Mouse (Mus musculus): ENCODE data around the gene Ky. TPM values are rescaled to one million over a fixed set of nuclear protein-coding genes. Genes with fewer than 3 reads are reported as not detected.
A peak's percentile ranks its signal among the peaks of the same experiment; 100 is the strongest.

Ky gene
- polyA plus RNA-seq, 1 experiment: 0.15 TPM

DNA sequence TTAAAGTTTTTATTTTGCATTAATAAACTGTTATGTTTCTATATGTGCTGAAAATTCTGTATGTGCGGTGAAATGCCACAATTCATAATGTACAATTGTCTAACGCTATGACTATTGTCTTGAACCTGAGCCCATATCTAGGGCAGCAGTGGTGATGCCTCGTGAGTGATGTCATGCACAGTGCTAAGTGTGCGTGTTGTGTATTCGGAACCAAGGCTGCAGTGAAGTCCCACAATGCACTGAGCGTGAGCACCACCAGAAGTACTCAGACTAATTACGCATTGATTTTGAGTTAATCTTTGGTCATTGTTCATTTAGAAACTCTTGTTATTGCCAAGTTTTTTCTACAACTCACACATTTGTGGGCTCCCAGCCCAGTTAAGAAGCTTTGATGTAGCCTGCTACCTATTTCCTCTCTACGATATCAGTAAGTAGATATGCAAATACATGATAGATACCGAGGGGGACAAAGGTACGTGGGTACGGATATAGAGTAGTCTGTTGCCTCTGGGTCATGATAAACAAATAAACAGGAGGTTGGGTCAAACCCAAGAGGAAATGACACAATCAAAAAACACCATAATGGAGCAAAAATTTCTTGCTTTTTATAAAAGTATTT lies 3.4 kb upstream of the Ky start:
- DNase-seq (ENCODE audit: low spot score): no peak

DNA sequence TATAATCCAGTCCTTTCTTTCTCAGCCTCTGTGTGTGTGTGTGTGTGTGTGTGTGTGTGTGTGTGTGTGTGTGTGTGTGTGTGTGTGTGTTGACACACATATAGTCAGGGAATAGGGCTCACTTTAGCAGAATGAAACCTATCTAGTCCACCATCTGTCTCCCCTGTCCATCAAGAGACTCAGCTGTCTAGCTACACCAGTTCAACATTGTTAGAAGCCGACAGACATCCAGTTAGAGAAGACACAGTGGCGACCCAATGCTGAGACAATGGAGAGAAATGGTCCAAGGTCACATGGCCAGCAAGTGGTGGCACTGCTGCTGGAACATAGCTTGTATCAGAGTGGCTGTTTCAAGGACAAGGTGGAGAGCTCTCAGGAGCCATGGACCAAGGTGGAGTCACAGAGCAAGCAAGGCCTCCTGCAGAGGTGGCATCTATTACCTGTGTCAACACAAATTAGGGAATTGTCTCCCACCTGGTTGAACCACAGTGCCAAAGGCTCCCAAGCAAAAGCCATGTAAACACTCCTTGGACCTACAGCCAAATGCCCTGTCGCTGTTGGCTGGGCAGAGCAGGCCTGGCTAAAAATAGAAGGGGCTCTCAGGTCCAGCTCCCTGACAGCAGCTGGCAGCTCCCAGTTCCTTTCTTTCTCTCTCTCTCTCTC lies 703 bp upstream of the Ky start:
- DNase-seq (ENCODE audit: low spot score): no peak

DNA sequence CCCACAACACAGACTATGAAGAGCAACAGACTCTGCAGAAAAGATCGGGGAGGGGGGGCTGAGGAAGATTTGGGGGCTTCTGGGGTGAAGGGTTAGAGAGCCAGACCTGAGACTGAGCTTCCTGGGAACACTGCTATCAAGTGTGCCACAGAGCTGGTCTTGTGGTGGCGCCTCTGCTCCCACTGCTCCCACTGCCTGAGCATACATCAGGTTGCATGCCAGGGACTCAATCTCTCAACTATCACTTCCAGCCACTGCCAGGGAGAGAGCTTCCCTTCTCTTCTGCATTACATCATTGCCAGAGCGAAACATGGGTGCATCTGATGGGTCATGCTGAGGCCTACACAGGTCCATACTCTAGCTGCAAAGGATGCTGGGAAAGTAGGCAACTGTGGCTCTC lies 2.8 kb downstream of the Ky start:
- no peak for DNase-seq (ENCODE audit: low spot score)

DNA sequence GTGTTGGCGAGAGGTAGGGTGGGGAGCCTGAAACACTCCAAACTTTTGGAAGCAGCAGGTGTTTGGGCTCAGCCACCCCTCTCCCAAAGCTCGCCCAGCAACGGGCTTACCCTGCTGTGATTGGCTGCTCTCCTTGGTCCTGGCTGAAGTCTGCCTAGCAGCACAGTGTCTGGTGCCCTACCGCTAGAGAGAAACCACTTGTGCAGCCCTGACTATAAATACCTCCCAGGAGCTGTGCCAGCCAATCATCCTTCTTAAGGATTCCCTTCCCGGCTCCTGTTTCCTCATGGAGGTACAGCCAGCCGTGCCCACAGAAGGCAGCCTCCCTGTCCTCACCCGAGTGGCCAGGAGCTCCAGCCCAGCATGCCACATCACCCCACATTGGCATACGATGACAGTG lies 5.9 kb downstream of the Ky start:
- no peak for DNase-seq (ENCODE audit: low spot score)

DNA sequence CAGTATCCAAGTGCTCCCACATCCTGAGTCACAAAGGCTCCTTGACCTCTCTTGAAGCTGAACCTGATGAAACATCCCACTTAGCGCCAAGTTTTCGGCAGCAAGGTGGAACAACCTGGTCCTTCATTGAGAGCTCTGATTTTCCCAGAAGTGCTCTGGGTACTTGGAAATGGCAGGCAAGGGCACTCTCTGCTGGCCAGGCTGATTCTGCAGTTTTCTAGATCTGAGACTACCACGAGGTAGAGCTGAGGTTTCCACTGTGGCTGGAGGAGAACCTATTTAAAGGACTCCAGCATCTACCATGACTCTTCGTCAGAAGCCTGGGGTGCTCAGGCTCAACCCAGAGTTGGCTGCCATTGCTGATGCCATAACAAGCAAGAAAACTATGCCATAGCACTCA lies 8.0 kb downstream of the Ky start:
- no peak for DNase-seq (ENCODE audit: low spot score)

DNA sequence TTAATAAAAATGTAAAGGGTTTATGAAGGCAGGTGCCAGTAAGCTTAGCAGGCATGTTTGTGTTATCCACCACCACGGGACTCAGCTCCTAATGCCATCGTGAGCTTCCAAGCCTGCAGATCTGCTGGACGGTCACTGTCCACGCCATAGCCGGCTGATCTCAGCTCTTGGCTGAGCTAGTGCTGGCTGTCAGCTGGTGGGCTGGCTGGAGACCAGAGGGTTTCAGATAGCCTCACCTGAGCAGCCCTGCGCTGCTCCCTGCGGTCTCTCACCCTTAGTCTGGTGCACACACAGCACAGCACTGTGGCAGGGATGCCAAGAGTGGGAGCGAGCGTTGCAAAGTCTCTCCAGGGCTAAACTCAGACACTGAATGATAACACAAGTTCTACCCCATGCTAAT lies 12.9 kb downstream of the Ky start:
- DNase-seq (ENCODE audit: low spot score): no peak

DNA sequence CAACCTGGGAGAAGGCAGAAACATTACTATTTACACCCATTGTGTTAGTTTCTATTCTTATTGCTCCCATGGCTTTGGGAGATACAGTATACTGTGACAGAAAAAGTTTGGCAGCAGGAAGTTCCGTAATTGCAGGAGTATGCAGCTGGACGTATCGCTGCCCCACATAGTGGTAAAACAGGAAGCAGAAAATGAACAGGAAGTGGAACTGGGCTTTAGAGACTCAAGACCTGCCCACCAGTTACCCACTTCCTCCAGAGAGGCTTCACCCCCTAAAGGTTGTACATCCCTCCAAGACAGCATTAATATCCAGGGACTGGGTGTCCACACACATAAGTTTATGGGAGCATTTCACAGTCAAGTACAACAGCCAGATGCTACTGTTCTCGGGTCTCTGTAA lies 15.8 kb downstream of the Ky start:
- DNase-seq (ENCODE audit: low spot score): no peak

DNA sequence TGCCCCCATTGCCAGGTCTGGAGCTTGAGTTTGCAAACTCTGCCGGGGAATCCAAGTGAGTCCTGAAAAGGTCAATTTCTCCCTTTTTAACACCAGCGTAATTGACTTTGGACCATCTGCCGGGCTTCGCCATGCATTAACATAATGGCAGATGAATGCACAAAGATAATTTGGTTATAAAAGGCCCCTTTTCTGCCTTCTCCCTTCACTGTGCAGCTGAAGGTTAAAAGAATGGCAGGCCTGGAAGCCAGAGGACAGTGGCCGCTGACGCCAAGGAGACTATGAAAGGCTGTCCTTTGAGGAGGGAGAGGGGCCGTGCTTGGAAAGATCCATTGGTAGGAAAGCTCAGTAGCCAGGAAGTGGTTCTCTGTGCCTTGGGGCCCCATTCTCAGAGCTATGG lies 22.6 kb downstream of the Ky start:
- no peak for DNase-seq (ENCODE audit: low spot score)

DNA sequence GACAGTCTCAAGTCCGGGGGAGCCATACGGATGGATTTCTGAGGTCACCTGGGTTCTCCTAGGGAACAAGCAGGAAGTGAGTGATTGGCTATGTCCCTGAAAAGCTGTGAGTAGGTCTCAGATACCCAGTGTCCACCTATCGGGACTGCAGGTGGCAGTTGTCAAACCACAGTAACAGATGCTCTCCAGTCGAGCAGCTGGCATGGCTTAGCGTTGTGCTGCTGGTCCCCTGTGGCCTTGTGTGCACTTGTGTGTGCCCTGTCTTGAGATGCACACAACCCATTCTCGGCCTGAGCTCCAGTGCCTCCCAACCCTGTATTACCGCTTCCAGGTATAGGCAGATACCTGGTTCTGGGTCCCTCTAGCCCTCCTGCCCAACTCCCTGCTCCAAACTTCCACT lies 23.0 kb downstream of the Ky start:
- DNase-seq (ENCODE audit: low spot score): no peak

DNA sequence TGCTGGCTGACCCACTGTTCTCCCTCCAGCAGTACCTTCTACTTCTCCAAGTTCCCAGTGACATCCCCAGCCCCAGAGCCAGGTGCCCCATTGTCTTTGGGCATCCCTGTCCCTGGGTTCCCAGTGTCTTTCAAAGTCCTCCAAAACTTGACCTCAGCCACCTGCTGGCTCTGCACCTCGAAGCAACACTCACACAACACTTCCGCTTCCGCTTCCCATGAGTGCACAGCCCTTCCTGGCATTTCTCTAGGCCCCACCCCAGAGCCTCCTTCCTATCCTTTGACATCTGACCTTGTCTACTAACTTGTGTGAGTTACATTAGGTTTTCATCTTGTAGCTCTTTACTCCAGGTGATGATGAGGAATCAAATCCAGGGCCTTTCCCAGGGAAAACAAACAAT lies 23.5 kb downstream of the Ky start:
- DNase-seq (ENCODE audit: low spot score): no peak

DNA sequence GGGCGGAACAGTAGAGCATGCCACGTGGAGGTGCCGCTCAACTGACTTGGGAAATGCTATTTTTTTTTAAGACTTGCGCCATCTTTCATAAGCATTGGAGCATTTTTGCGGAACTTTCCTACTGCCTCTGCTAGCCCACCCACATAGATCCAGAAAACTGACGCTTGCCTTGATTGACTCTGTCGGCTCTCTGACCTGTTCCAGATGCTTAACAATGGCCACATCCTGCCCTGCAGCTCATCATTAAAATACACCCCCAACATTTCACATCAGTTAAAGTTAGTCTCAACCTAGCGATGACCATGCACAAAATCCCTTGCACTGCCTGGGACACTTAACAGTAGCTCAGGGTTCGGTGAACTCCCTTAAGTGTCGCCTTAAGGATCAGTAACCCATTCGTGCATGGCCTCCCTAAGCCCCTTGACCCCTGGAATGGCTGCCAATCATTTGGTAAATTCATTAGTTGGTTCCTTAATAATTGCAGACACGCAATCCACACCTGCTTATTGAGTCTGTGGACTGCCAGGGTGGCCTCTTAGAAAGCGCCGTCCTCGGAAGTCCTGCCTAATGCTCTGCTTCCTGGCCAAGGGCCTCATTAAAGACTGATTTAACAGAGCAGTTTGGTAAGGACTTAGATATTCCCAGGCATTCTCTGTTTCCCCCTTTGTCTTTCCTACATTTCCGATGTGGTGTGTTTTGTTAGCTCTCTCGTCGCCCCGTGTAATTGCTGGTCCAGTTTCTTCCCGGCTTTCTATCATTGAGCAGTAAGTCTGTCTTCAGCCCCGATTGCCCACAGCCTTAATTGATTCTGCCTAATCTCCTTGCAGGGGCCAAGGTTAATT lies 25.7 kb downstream of the Ky start:
- DNase-seq (ENCODE audit: low spot score): no peak

DNA sequence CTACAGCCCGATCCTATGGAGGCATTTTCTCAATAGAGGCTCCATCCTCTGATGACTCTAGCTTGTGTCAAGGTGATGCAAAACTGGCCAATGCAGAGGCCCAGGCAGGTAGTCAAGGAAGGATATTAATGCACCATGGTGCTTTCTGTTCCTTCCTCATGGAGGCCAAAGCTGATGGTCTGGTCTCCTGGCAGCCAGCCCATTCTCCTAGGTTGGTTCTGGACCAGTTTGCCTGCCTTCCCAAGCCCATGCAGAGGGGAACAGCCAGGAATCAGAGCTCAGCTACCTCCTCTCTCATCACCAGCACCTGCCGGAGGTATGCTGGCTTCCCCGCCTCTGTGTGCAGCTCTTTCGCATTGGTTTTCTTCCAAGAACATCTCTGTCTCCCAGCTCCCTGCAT lies 31.4 kb downstream of the Ky start:
- DNase-seq (ENCODE audit: low spot score): no peak

DNA sequence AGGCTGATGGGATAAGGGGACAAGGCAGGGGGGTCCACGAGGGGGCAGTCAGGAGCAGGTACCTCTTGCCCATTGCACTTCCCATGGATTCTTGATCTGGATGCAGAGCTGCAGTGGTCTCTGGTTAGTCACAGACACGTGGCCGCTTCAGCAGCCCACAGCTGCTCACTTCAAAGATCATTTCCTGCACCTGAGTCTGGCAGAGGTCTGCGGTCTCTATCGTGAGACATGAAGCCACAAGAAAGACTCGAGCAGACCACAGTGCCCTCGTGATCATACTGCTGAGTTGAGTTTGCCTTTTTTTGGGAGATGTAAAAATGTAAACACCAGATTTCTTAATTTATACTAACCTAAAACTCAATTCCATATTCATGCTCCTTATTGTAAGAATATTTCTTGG lies 34.1 kb downstream of the Ky start:
- no peak for DNase-seq (ENCODE audit: low spot score)

DNA sequence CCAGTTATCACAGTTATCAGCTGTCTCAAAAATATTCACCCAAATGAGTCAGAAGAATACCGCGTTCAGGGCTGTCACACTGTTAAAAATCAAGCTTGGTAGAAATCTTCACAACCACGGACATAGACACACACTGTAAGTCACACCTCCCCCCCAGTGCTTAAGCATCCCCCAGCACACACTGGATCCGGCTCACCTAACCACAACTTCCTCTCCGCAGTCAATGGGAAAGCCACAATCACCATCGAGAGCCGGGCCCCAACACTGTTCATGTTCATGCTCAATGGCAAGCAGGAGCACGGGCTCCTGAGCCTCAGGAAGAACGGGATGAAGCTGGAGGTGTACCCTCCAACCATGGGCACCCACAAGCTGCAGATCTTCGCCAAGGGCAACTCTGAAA lies 36.1 kb downstream of the Ky start:
- DNase-seq (ENCODE audit: low spot score): no peak

DNA sequence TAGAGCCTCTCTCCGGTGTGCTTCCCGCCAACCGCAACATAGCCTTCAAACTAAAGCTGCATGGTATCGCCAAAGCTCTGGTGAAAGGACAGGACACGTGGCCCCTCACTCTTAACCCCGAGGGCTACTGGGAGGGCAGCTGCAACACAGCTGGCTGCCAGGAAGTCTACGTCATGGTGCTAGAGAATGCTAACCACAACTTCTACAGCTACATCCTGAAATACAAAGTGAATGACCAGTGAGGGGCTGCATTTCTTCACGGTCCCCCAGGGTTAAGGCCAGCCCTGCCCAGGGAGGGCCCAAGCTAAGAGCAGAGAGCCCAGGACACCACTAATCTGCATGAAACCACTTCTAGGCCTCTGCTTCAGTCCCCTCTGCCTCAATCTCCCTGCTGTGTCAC lies 37.0 kb downstream of the Ky start:
- DNase-seq (ENCODE audit: low spot score): no peak

DNA sequence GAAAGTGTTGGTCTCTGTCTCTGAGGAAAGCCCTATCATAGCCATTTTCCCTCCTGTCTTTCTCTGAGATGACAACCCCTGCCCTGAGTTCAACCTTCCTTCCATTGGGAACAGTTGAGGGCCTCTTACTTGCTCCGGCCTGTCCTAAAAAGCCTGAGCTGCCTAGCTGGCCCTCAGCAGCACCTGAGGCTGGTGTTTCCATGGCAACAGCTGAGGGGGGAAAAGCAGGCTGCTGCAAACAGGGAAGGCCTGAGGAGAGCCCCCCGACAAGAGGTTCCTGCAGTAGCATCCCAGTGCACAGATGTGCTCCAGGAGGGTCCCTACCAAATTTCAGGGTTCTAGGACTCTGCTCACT lies 38.2 kb downstream of the Ky start:
- no peak for DNase-seq (ENCODE audit: low spot score)

DNA sequence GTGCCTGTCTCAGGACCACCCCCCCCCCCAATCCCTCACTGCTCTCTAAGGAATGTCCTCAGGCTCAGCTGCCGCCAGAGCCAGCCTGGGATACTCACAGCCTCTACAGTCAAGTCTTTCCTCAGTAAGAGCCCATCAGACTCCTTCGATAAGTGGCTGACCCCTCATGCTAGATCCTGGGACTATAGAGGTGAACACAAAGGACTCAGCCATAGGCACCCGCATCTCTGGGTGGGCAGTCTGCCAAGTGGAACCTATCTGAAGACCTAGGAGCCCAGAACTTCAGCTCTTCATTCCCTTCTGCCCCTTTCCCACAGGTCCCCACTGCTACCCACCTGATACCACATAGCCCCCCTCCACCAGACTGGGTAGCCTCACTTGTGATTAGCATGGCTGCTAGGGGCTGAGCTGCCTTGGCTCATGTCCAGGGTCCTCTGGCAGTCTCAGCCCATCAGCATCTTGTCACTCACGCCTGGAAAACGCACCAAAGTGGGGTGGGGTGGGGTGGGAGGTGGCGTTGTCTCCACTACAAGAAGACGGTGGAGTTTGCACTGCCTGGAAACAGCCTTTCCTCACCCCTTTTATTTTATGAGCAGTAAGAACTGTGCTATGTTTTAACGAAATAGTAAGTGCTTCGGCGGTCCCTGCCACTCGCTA lies 38.7 kb downstream of the Ky start:
- no peak for DNase-seq (ENCODE audit: low spot score)

DNA sequence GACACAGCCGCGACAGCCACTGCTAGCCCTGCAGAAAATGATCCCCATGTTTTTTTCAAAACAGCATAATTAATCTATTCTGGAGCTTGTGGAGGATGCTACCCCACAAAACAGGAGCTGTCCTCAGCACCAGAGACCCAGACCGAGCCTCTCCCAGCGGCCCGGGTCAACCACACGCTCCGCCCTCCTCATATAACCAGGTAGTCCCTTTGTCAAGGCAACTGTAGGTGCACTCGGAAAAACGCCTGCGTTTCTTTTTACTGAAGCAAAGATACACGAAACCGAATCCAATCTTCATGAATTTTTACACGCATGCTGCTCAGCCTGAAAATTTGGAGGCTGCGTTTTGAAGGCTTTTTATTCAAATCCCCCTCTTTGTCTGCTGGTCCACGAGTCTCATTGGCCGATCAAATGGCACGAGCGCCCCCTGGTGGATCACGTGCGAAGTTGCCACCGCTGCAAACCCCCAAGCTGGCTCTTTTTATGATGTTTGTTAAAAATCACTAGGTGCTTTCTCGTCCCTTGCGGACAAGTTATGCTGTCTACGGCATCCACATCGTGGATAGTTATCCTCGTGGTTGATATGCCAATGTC lies 39.3 kb downstream of the Ky start:
- DNase-seq (ENCODE audit: low spot score): peak; percentile 82

DNA sequence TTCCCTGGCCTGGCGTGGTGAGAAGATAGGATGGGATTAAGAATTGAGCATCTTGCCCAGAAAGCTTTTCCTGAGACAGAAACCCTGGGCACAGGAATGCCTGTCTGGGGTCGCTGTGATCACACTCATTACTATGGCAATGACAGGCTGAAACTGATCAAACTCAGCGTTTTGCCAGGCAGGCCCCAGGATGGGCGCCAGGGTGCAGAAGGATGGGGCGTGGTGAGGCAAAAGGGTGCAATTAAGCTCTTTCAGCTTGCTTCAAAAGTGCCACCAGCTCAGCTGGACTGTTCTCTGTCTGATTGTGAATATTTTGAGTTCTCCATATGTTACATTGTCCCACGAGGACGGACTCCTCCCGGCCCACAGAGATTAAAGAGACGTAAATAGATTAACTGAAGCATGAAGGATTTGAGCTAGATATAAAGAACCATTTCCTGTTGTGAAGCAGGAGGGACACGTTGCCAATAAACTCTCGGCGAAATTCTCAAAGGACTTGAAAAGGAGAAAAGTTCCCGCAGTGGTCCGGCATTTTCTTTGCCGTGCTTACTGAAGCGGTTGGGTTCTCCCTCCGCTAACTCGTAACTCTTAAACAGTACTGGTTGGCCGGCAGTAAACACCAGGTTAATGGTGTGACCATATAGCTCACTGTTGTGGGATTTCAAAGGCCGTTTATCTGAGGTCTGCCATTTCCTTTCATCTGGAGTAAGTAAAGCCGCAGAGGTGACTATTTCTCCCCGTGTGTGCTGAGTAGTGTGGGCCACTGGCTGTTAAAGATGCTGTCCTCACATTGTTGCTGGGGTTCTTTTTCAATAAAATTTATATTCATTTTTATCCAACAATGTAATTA lies 40.1 kb downstream of the Ky start:
- DNase-seq (ENCODE audit: low spot score): no peak

DNA sequence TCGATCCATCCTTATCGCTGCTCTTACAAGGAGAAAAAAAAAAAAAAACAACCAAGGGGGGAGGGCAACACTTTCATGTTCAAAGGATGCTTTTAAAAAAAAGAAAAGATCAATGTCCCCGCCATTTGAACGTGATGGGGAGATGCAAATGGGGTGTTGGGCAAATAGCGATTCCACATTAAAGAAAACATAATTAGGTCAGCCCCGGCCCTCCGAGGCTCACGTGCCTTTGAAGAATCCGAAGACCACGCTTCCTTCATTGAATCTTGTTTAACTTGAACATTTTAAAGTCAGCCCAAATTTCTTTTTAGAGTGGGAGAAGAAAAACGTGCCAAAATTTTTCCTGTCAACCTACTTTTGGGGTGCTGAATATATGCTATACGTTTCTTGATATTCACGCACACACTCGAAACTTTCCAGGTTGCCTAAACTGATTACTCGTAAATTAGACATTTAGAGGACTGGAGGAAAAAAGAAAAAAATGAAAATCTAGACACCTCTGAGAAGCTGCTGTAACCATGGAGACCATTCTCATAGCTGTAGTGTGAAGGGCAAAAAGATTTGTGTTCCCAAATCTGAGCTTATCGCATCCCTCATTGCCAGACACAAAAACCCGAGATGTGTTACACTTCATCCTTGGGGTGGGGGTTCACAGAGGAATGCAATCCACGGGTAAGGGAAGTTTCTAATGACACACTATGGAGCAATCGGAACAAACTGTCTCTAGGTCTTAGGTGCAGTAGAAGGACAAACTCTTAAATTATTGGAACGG lies 40.9 kb downstream of the Ky start:
- no peak for DNase-seq (ENCODE audit: low spot score)

DNA sequence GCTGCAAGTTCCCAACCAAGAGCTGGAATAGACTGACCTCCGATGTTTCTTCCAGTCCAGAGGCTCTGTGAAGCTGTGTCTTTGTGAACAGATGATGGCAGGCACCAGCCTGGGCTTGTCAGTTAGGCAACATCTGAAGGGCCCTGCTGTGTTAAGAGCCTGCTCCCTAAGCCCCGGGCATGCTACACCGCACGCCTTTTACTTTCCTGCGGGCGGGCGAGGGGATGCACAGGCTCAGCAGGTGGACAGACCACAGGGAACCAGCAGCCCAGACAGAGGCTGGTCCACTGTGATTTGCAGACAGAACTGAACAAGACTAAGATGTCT lies 41.4 kb downstream of the Ky start:
- DNase-seq (ENCODE audit: low spot score): no peak
